ENCODE assay signal across 8 mouse cellular contexts in the genomic region with DNA sequence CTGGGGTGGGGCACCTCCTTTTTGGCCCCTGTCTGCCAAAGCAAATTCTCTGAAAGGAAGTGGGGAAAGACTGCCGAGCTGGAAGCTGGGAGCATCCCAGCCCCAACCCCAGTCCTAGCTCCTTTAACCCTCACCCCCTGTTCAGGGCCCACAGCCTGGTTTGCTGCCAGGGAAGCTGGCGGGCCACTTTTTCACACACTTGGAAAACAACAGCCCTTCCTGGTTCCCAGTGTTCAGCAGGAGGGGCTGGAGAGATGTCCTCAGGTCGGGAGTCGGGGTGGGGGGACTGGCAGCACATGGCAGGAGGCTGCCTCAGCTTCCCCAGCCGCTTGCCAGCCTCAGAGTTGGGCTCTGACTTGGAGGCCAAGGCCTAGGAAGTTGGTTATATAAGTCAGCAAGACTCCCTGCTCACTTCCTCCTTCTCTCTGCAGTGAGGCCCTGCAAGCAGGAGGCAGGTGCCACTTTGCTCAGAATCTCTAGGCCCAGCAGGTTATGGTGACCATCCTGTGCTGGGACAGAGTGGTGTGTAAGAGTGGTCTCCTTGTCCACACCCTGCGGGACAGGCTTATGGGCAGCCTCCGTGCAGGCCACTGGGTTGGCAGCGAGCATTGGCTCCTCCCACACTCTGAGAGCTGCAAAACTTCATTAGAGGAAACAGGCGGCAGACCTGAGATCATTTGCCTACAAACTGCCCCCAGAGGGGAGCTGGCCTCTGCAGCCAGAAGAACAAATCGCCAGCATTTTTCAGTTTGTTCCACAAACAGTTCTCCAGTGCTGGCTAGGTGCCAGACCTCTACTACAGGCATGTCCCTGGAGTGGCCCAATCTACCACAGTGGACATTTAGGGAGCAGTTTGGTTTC. TPM values are rescaled to one million over a fixed set of nuclear protein-coding genes. Genes with fewer than 3 reads are reported as not detected.
DNase-seq lines count a peak whose midpoint lies in the region; ATAC-seq and TF ChIP-seq lines count a peak whose summit lies in the region.

No protein-coding gene starts in this region.

- no peaks in the 10 kb centered on the region for H3K79me2 ChIP-seq in heart, adult 2 months (replicated peaks; ENCODE audit: control insufficient read depth, insufficient read depth, low read length)

- peak; percentile 67 for ATAC-seq in common myeloid progenitor, adult 5-6 weeks (replicated peaks; ENCODE audit: low read depth, poor library complexity, severe bottlenecking)
- peak; percentile 64; the same call in 1 of the 2 replicates for ATAC-seq in intestine, postnatal 0 days
- peak; percentile 53 for ATAC-seq in liver, embryonic 15.5 days (ENCODE audit: insufficient read depth)
- ATAC-seq in neural tube, embryonic 15.5 days (ENCODE audit: low FRiP score) = peak; percentile 34; the same call in 1 of the 2 replicates

- DNase-seq in urinary bladder, postnatal 14 days (ENCODE audit: low spot score) = peak; percentile 71
- DNase-seq in urinary bladder, postnatal 10 days (ENCODE audit: low spot score) = no peak
- peak; percentile 77 to 82 for DNase-seq in heart, adult 2 months
- peak; percentile 43 for DNase-seq in urinary bladder, postnatal 25 days (ENCODE audit: low spot score)

- no peaks in the 10 kb centered on the region for H3K27me3 ChIP-seq in heart, adult 2 months (ENCODE audit: control insufficient read depth, insufficient read depth, low read length)
- no peaks in the 10 kb centered on the region for H3K27me3 ChIP-seq in intestine, postnatal 0 days (replicated peaks; ENCODE audit: control insufficient read depth, insufficient read depth, low read length)
- no peaks in the 10 kb centered on the region for H3K27me3 ChIP-seq in liver, embryonic 15.5 days
- H3K27me3 ChIP-seq in neural tube, embryonic 15.5 days (replicated peaks) = no peaks in the 10 kb centered on the region

- intact Hi-C loops in heart, adult 2 months (cut with DNase I) = loop anchor here (2.0 kb wide), 1 partner anchor 13 kb away; no protein-coding TSS in a partner anchor

- peak overlapping the region; percentile 21 for H3K9ac ChIP-seq in heart, adult 2 months (ENCODE audit: low read depth, low read length)
- peak overlapping the region; percentile 35; the same call in 1 of the 2 replicates for H3K9ac ChIP-seq in intestine, postnatal 0 days (ENCODE audit: low read depth, low read length)
- no peak overlapping the region for H3K9ac ChIP-seq in liver, embryonic 15.5 days
- H3K9ac ChIP-seq in neural tube, embryonic 15.5 days (replicated peaks) = no peak overlapping the region

- no peak for TF ChIP-seq EP300 in heart, adult 2 months (IDR thresholded peaks at IDR 0.05; ENCODE audit: insufficient read depth, low read depth, low read length)

- H3K4me1 ChIP-seq in heart, adult 2 months (ENCODE audit: control insufficient read depth, insufficient read depth, low read length) = peaks cover 15% of the 10 kb centered on the region
- peaks cover 14% of the 10 kb centered on the region for H3K4me1 ChIP-seq in intestine, postnatal 0 days (replicated peaks; ENCODE audit: control insufficient read depth, insufficient read depth, low read length)
- H3K4me1 ChIP-seq in liver, embryonic 15.5 days (replicated peaks) = peaks cover 65% of the 10 kb centered on the region
- H3K4me1 ChIP-seq in neural tube, embryonic 15.5 days = peaks cover 50% of the 10 kb centered on the region

- H3K9me3 ChIP-seq in intestine, postnatal 0 days (ENCODE audit: control insufficient read depth) = no peaks in the 10 kb centered on the region
- H3K9me3 ChIP-seq in liver, embryonic 15.5 days (replicated peaks) = no peaks in the 10 kb centered on the region
- H3K9me3 ChIP-seq in neural tube, embryonic 15.5 days (replicated peaks) = no peaks in the 10 kb centered on the region

- TF ChIP-seq POLR2A in heart, adult 2 months (IDR thresholded peaks at IDR 0.05; ENCODE audit: insufficient read depth, low read depth, low read length) = peak; percentile 62

- TF ChIP-seq CTCF in heart, adult 2 months (IDR thresholded peaks at IDR 0.05) = no peak
- TF ChIP-seq CTCF in intestine, postnatal 0 days (IDR thresholded peaks at IDR 0.05; ENCODE audit: low read depth) = peak; percentile 19

- WGBS in heart, adult 2 months = 11% methylated on average over 10 of the region's 10 CpGs
- WGBS in intestine, postnatal 0 days = 17% methylated on average over 10 of the region's 10 CpGs
- 22% methylated on average over 10 of the region's 10 CpGs for WGBS in liver, embryonic 15.5 days (ENCODE audit: insufficient replicate concordance)
- 35% methylated on average over 10 of the region's 10 CpGs for WGBS in neural tube, embryonic 15.5 days

- H3K36me3 ChIP-seq in heart, adult 2 months (ENCODE audit: control insufficient read depth, insufficient read depth, low read length) = no peaks in the 10 kb centered on the region
- peaks cover 5% of the 10 kb centered on the region; the same call in 1 of the 2 replicates for H3K36me3 ChIP-seq in intestine, postnatal 0 days (ENCODE audit: control insufficient read depth, insufficient read depth)
- H3K36me3 ChIP-seq in liver, embryonic 15.5 days (replicated peaks) = peaks cover 34% of the 10 kb centered on the region
- H3K36me3 ChIP-seq in neural tube, embryonic 15.5 days = peaks cover 15% of the 10 kb centered on the region

- H3K27ac ChIP-seq in heart, adult 2 months = peak overlapping the region; percentile 79
- H3K27ac ChIP-seq in intestine, postnatal 0 days (ENCODE audit: low read depth, low read length) = peak overlapping the region; percentile 76
- H3K27ac ChIP-seq in liver, embryonic 15.5 days (replicated peaks) = peak overlapping the region; percentile 74
- peak overlapping the region; percentile 74 for H3K27ac ChIP-seq in neural tube, embryonic 15.5 days (replicated peaks)

- H3K4me2 ChIP-seq in intestine, postnatal 0 days (replicated peaks; ENCODE audit: low read depth) = 0 out of 2 replicates have a peak overlapping the region, but pooled peaks have one; percentile 10
- H3K4me2 ChIP-seq in liver, embryonic 15.5 days = peak overlapping the region; percentile 19; the same call in 1 of the 2 replicates
- H3K4me2 ChIP-seq in neural tube, embryonic 15.5 days = no peak overlapping the region

- peak overlapping the region; percentile 24; the same call in 1 of the 2 replicates for H3K4me3 ChIP-seq in heart, adult 2 months
- H3K4me3 ChIP-seq in intestine, postnatal 0 days (ENCODE audit: low read depth, low read length) = no peak overlapping the region
- H3K4me3 ChIP-seq in liver, embryonic 15.5 days (replicated peaks) = no peak overlapping the region
- H3K4me3 ChIP-seq in neural tube, embryonic 15.5 days (replicated peaks) = no peak overlapping the region

RNA-seq across cellular contexts. Expression of a gene that starts 10.8 kb away (rescaled TPM):
- 45.4 and 48.7 TPM in 2 replicates for total RNA-seq in common myeloid progenitor, adult 5-6 weeks (2017)
- 10 to 100 TPM; 15.6 to 22.4 TPM for total RNA-seq in heart, adult 2 months (2021)
- 16.1 and 22.5 TPM in 2 replicates for polyA plus RNA-seq in heart, adult 2 months (2012; rRNA removed)
- polyA plus RNA-seq in intestine, postnatal 0 days (2015; fragmentation: Nextera tagmentation; extraction: Ambion mirVana) = 4.2 and 4.4 TPM in 2 replicates
- 97.2 and 101 TPM in 2 replicates for polyA plus RNA-seq in liver, embryonic 15.5 days (2015; fragmentation: Nextera tagmentation; extraction: Ambion mirVana)
- polyA plus RNA-seq in neural tube, embryonic 15.5 days (2015; fragmentation: Nextera tagmentation; extraction: Ambion mirVana) = 15.1 and 16.6 TPM in 2 replicates

Comparison
In these comparisons a context has a peak if more than half of its experiments do, and no peak if none do; other contexts are left out.
1. H3K9ac ChIP-seq: peak in heart, adult 2 months (single experiment) and intestine, postnatal 0 days (single experiment); none in liver, embryonic 15.5 days (single experiment) and neural tube, embryonic 15.5 days (single experiment).
2. Peak in every context shown above with its lines, with median percentiles within 50 percentile points of each other: ATAC-seq and H3K27ac ChIP-seq.